Mouse (Mus musculus) left cerebral cortex, adult 9 months (tissue): ENCODE measurements at regions not wholly inside any gene's neighbourhood (a gene's known extent, or its start where the extent isn't known, plus 50 kb on each side); places are given as distances from the start of the nearest gene placed in this dataset.

Experiments
- DNase-seq, 2 experiments: peaks; one replicate each; pipeline ENCODE4 v3.0.0; 2022; ENCODE audit warnings: low spot score in 2 of 2

GRCm38 (mm10) chr14:72783248-72783647 lies 73.4 kb upstream of the Fndc3a start:
- DNase-seq = peak in 1 of 2 experiments; percentile 24

- DNase-seq = no peak
Observed at GRCm38 (mm10) chr14:72779446-72779845, 69.6 kb upstream of the Fndc3a start.

GRCm38 (mm10) chr14:72778756-72779155 lies 69.0 kb upstream of the Fndc3a start:
- DNase-seq = no peak

GRCm38 (mm10) chr14:72777927-72778560 lies 68.2 kb upstream of the Fndc3a start:
- no peak for DNase-seq

- no peak for DNase-seq
Observed at GRCm38 (mm10) chr14:72770237-72770636, 60.4 kb upstream of the Fndc3a start.

GRCm38 (mm10) chr14:72760123-72760522 lies 50.3 kb upstream of the Fndc3a start:
- DNase-seq = no peak
